Mouse (Mus musculus) stomach, postnatal 0 days (tissue): ENCODE data around the gene Lbhd2. TPM values are rescaled to one million over a fixed set of nuclear protein-coding genes. Genes with fewer than 3 reads are reported as not detected.

Source experiments
- ATAC-seq: fragments of 200-750 bp; cut with Nextera tagmentation; 2 replicates; pipeline ENCODE4 v1.8.0; 2017; ENCODE audit not compliant: low FRiP score, low TSS enrichment
- DNase-seq: peaks from one replicate; pipeline ENCODE4 v3.0.0-alpha.2; 2016; ENCODE audit warnings: low spot score
- H3K27ac ChIP-seq: fragments of 300-500 bp; sonication (generic); replicated peaks from 2 replicates; pipeline ENCODE4 v1.5.1; 2014; ENCODE audit warnings: mild to moderate bottlenecking, control low read depth
- H3K27me3 ChIP-seq: fragments of 300-500 bp; sonication (generic); 2 replicates; pipeline ENCODE4 v1.6.1; 2014; ENCODE audit warnings: low read length; ENCODE audit not compliant: control insufficient read depth, insufficient read depth
- H3K36me3 ChIP-seq: fragments of 300-500 bp; sonication (generic); 2 replicates; pipeline ENCODE4 v1.6.1; 2014; ENCODE audit warnings: low read length, mixed read lengths; ENCODE audit not compliant: control insufficient read depth, insufficient read depth
- H3K4me1 ChIP-seq: fragments of 300-500 bp; sonication (generic); replicated peaks from 2 replicates; pipeline ENCODE4 v1.6.1; 2014; ENCODE audit warnings: antibody characterized with exemption; ENCODE audit not compliant: control insufficient read depth, insufficient read depth
- H3K4me2 ChIP-seq: fragments of 300-500 bp; sonication (generic); replicated peaks from 2 replicates; pipeline ENCODE4 v1.6.1; 2014; ENCODE audit warnings: low read depth, mild to moderate bottlenecking, control low read depth, moderate library complexity
- H3K4me3 ChIP-seq: fragments of 300-500 bp; sonication (generic); 2 replicates; pipeline ENCODE4 v1.5.1; 2014; ENCODE audit warnings: low read depth, low read length, control low read depth
- H3K9ac ChIP-seq: fragments of 300-500 bp; sonication (generic); 2 replicates; pipeline ENCODE4 v1.6.1; 2014; ENCODE audit warnings: mild to moderate bottlenecking, low read length, control low read depth, mixed read lengths
- H3K9me3 ChIP-seq: fragments of 300-500 bp; sonication (generic); 2 replicates; pipeline ENCODE4 v1.6.1; 2016; ENCODE audit warnings: low read length; ENCODE audit not compliant: control insufficient read depth
- CTCF ChIP-seq: IDR thresholded peaks from 2 replicates; pipeline ENCODE4 v1.5.1; 2016; ENCODE audit warnings: antibody characterized with exemption, low read depth, mild to moderate bottlenecking, moderate library complexity
- EP300 ChIP-seq: optimal IDR thresholded peaks from 2 replicates; pipeline ENCODE3; 2016; ENCODE audit warnings: antibody characterized with exemption
- WGBS: fragments of 180-500 bp; shearing (Covaris S2); extraction: QIAGEN DNeasy Blood & Tissue Kit; methylation state at CpG from one replicate; pipeline ENCODE4 v1.1.7; 2014; 5-methylcytosine and 5-hydroxymethylcytosine counted together
- polyA plus RNA-seq: library from polyadenylated mRNA; unstranded; fragments of >200 nt; fragmentation: Nextera tagmentation; extraction: Ambion mirVana; gene quantifications from 2 replicates; pipeline ENCODE4 v1.2.1, GENCODE M21; 2015

Lbhd2 gene
- polyA plus RNA-seq, 1 experiment from 2014 or later, result 2.2 TPM

DNA sequence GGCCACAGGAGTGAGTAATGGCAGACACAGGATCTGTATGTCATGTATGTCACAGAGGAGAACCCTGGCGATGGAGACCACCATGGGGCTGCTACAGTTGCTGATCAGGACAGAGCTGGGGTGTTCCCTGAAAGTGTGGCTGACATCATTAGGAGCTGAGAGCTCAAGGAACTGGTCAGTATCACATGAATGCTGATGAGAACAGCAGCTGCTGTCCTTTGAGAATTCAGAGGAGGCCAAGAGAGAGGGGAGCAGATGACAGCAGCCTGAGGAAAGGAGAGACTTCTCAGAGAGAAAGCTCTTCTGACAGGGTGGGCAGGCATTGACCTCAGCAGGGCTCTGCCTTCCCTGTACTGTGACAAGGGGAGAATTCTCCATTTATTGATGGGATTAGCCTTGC, 51.1 kb downstream of the Lbhd2 start:
- H3K4me1 ChIP-seq, result no peaks in the 10 kb centered on the region; the same call in 1 of the 2 replicates
- H3K4me2 ChIP-seq, result no peak overlapping the region
- ATAC-seq (no peak), DNase-seq (no peak)
- WGBS, result 83% methylated on average over 1 of the region's 1 CpGs
- H3K9ac ChIP-seq, result no peak overlapping the region
- H3K4me3 ChIP-seq, result no peak overlapping the region
- H3K9me3 ChIP-seq, result no peaks in the 10 kb centered on the region
- no peak overlapping the region for H3K27ac ChIP-seq
- TF ChIP-seq CTCF (no peak), EP300 (no peak)
- H3K27me3 ChIP-seq, result no peaks in the 10 kb centered on the region
- H3K36me3 ChIP-seq, result no peaks in the 10 kb centered on the region

Other genes with a start within 250 kb of the Lbhd2 start
- 3.2 and 4.4 TPM in 2 replicates for gene Traf3, start 240.4 kb upstream of the Lbhd2 start, polyA plus RNA-seq
- not detected in 2 replicates for gene 4930595D18Rik, start 222.3 kb upstream of the Lbhd2 start, polyA plus RNA-seq
- gene Amn, start 135.7 kb upstream of the Lbhd2 start, polyA plus RNA-seq, result 0.22 TPM in 2 replicates
- 18.6 and 18.7 TPM in 2 replicates for gene Cdc42bpb, start 29.1 kb upstream of the Lbhd2 start, polyA plus RNA-seq
- 7.3 and 8.6 TPM in 2 replicates for gene Exoc3l4, start 10.2 kb downstream of the Lbhd2 start, polyA plus RNA-seq
- gene Tnfaip2, start 35.7 kb downstream of the Lbhd2 start, polyA plus RNA-seq, result 14.5 and 15.6 TPM in 2 replicates
- 12.5 and 14.4 TPM in 2 replicates for gene Gm266, start 79.0 kb downstream of the Lbhd2 start, polyA plus RNA-seq
- 448 and 455 TPM in 2 replicates for gene Eif5, start 131.2 kb downstream of the Lbhd2 start, polyA plus RNA-seq
- 15.6 and 18.5 TPM in 2 replicates for gene Mark3, start 167.7 kb downstream of the Lbhd2 start, polyA plus RNA-seq